ENCODE assay signal across 9 mouse cellular contexts in genomic region chr8:117334058-117334747, GRCm38 (mm10).
DNase-seq lines count a peak whose midpoint lies in the region; ATAC-seq lines count a peak whose summit lies in the region.
"Had no signal": no experiment of that assay in that cellular context is flagged by ENCODE, and none has a peak within 500 bp of the region (broad histone marks: within the 10 kb centered on the region; RNA-seq: fewer than 3 reads in every experiment).

No protein-coding gene starts in this region.

- no peaks in the 10 kb centered on the region for H3K27me3 ChIP-seq in lung, embryonic 15.5 days
- H3K27me3 ChIP-seq in embryonic facial prominence, embryonic 14.5 days (replicated peaks; ENCODE audit: control insufficient read depth, insufficient read depth, low read length), result no peaks in the 10 kb centered on the region
- no peaks in the 10 kb centered on the region for H3K27me3 ChIP-seq in kidney, embryonic 16.5 days (ENCODE audit: insufficient read depth, low read length)
- H3K27me3 ChIP-seq in neural tube, embryonic 15.5 days (replicated peaks), result no peaks in the 10 kb centered on the region

- 0 out of 2 replicates have a peak overlapping the region, but pooled peaks have one; percentile 13 for H3K4me2 ChIP-seq in lung, embryonic 15.5 days
- peak overlapping the region; percentile 2; the same call in 1 of the 2 replicates for H3K4me2 ChIP-seq in embryonic facial prominence, embryonic 14.5 days (ENCODE audit: low read depth, low read length)
- peak overlapping the region; percentile 24; the same call in 1 of the 2 replicates for H3K4me2 ChIP-seq in kidney, embryonic 16.5 days (replicated peaks; ENCODE audit: low read depth, low read length)
- no peak overlapping the region for H3K4me2 ChIP-seq in neural tube, embryonic 15.5 days

- H3K4me1 ChIP-seq in lung, embryonic 15.5 days, result peaks cover 62% of the 10 kb centered on the region
- peaks cover 40% of the 10 kb centered on the region for H3K4me1 ChIP-seq in embryonic facial prominence, embryonic 14.5 days (ENCODE audit: control insufficient read depth, insufficient read depth, low read length)
- H3K4me1 ChIP-seq in kidney, embryonic 16.5 days (ENCODE audit: insufficient read depth, low read length), result peaks cover 66% of the 10 kb centered on the region
- peaks cover 67% of the 10 kb centered on the region for H3K4me1 ChIP-seq in neural tube, embryonic 15.5 days

- 34% methylated on average over 10 of the region's 10 CpGs for WGBS in lung, embryonic 15.5 days
- WGBS in embryonic facial prominence, embryonic 14.5 days, result 42% methylated on average over 10 of the region's 10 CpGs
- WGBS in kidney, embryonic 16.5 days, result 12% methylated on average over 10 of the region's 10 CpGs
- 60% methylated on average over 10 of the region's 10 CpGs for WGBS in neural tube, embryonic 15.5 days

- H3K4me3 ChIP-seq in lung, embryonic 15.5 days, result no peak overlapping the region
- H3K4me3 ChIP-seq in embryonic facial prominence, embryonic 14.5 days (ENCODE audit: low read depth, low read length), result no peak overlapping the region
- H3K4me3 ChIP-seq in kidney, embryonic 16.5 days (ENCODE audit: low read length), result no peak overlapping the region
- H3K4me3 ChIP-seq in neural tube, embryonic 15.5 days (replicated peaks), result no peak overlapping the region

- DNase-seq in lung, postnatal 36 days, result no peak
- DNase-seq in embryonic facial prominence, embryonic 14.5 days (ENCODE audit: low spot score), result no peak
- no peak for DNase-seq in cerebellum, postnatal 25 days
- DNase-seq in layer of hippocampus, postnatal 10 days (ENCODE audit: low spot score in 2 of 2), result no peak
- no peak for DNase-seq in lung, postnatal 14 days
- DNase-seq: thymus, postnatal 36 days had no signal

- H3K9me3 ChIP-seq in lung, embryonic 15.5 days, result no peaks in the 10 kb centered on the region
- H3K9me3 ChIP-seq in embryonic facial prominence, embryonic 14.5 days (ENCODE audit: control insufficient read depth, low read length), result no peaks in the 10 kb centered on the region
- H3K9me3 ChIP-seq in kidney, embryonic 16.5 days (ENCODE audit: low read length), result no peaks in the 10 kb centered on the region
- H3K9me3 ChIP-seq in neural tube, embryonic 15.5 days (replicated peaks), result no peaks in the 10 kb centered on the region

- peak overlapping the region; percentile 15 for H3K27ac ChIP-seq in lung, embryonic 15.5 days
- peak overlapping the region; percentile 48 for H3K27ac ChIP-seq in embryonic facial prominence, embryonic 14.5 days (replicated peaks; ENCODE audit: low read depth, low read length)
- H3K27ac ChIP-seq in kidney, embryonic 16.5 days (ENCODE audit: low read length), result peak overlapping the region; percentile 94
- H3K27ac ChIP-seq in neural tube, embryonic 15.5 days (replicated peaks), result peak overlapping the region; percentile 68

- H3K36me3 ChIP-seq in lung, embryonic 15.5 days, result no peaks in the 10 kb centered on the region
- no peaks in the 10 kb centered on the region for H3K36me3 ChIP-seq in embryonic facial prominence, embryonic 14.5 days (ENCODE audit: control insufficient read depth, insufficient read depth, low read length)
- no peaks in the 10 kb centered on the region for H3K36me3 ChIP-seq in kidney, embryonic 16.5 days (ENCODE audit: insufficient read depth, low read length)
- H3K36me3 ChIP-seq in neural tube, embryonic 15.5 days, result no peaks in the 10 kb centered on the region

- H3K9ac ChIP-seq in lung, embryonic 15.5 days, result no peak overlapping the region
- H3K9ac ChIP-seq in embryonic facial prominence, embryonic 14.5 days (ENCODE audit: low read depth, low read length), result no peak overlapping the region
- peak overlapping the region; percentile 13; the same call in 1 of the 2 replicates for H3K9ac ChIP-seq in kidney, embryonic 16.5 days (replicated peaks; ENCODE audit: low read length)
- H3K9ac ChIP-seq in neural tube, embryonic 15.5 days (replicated peaks), result no peak overlapping the region

- ATAC-seq in lung, embryonic 15.5 days (ENCODE audit: borderline replicate concordance, extremely low read depth, low FRiP score, low TSS enrichment), result 0 out of 2 replicates have a peak, but pooled peaks have one; percentile 10
- no peak for ATAC-seq in embryonic facial prominence, embryonic 14.5 days (ENCODE audit: low read depth)
- no peak for ATAC-seq in kidney, embryonic 16.5 days (ENCODE audit: low FRiP score, low TSS enrichment)
- no peak for ATAC-seq in neural tube, embryonic 15.5 days (ENCODE audit: low FRiP score)

Comparison
In these comparisons a context has a peak if more than half of its experiments do, and no peak if none do; other contexts are left out.
1. H3K27ac ChIP-seq: peak in every context shown above with its lines; median percentile 94 in kidney, embryonic 16.5 days; 68 in neural tube, embryonic 15.5 days; 48 in embryonic facial prominence, embryonic 14.5 days; 15 in lung, embryonic 15.5 days.